Mouse (Mus musculus) bone marrow macrophage, adult 2 months (primary cell): ENCODE results near the gene Olfm1.

ENCODE experiments used
- CTCF ChIP-seq: IDR thresholded peaks from 2 replicates; pipeline ENCODE4 v1.5.1; 2012; ENCODE audit warnings: low read depth, mild to moderate bottlenecking, low read length, moderate library complexity
- POLR2A ChIP-seq: IDR thresholded peaks from 2 replicates; pipeline ENCODE4 v1.6.1; 2012; ENCODE audit warnings: mild to moderate bottlenecking, low read depth, low read length, borderline replicate concordance

- TF ChIP-seq CTCF (no peak), POLR2A (no peak)
Observed at GRCm38 (mm10) chr2:28145702-28146101, 47.1 kb upstream of the Olfm1 start.
